Mouse (Mus musculus): ENCODE measurements around the gene Tbc1d1.
"Not testable (repeated sequence)": the region's sequence is repeated elsewhere in the genome, so short reads cannot be mapped to it uniquely, and the experiment has no call there.

The Tbc1d1 gene

DNA sequence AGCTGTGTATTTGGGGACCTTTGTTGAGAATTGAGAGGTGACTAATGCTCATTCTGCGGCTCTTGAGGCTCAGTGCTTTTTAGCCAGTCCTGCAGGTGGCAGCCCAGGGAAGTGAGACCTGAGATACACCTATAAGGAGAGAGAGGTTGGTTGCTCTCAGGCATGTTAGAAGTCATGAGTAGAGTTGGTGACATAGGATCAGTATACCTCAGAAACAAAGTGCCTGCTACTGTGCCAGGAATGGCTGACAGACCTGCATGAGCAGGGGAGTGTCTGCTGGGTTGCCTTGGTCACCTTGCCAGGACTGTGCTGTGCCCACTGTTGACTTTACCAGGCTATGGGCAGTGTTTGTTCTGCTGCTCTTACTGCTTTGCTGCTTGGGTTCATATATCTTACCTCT, 157.4 kb downstream of the Tbc1d1 start:
- no peak for DNase-seq (ENCODE audit: low read depth, low spot score)

DNA sequence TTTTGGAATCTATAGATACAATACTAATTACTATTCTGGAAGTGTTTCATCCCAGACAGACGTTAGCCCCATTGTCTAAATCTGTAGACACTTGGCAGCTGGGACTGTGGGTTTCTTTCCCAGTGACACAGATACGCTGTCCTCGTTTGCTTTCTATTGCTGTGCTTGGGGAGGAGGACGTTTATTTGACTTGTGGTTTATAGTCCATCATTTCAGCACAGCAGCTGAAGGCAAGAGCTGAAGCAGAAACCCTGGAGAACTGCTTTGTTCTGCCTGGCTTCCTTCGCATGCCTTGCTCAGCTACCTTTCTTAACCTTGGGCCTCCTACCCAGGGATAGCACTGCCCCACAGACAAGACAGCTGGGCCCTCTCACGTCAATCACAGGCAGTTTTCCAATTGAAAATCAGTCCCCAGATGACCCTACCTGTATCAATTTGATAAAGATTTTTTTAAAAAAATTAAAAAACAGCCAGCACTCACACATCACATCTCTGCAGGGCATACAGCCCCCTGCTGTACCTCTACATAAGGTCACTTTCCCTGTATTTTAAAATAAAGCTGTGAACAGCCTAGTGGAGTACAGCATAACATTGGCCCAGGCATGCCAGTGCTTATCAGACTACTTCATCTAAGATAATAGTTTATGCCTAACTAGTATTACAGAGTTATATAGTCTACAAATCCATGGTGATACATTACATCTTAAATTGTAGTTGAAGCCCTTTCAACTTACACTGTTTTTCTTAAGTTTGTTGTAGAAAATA, 158.4 kb downstream of the Tbc1d1 start:
- DNase-seq (ENCODE audit: low read depth, low spot score) = no peak

DNA sequence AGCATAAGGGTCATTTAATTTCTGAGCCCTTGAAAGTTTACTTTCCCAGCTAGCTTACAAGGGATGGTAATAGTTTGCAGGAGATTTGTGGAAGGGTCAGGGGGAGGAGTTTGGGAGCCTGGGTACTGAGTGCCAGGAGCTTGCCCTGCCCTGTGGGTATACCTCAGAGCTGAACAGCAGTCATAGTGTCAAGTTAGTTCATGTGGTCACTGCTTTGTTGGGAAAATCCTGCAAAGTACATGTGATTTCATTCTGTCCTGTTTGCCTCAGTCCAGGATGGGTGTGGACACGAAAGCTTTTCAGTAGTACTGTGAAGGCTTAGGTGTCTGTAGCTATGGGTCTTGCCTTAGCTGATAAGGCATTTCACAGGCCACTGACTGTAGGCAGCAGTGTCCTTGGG, 159.0 kb downstream of the Tbc1d1 start:
- no peak for DNase-seq (ENCODE audit: low read depth, low spot score)

DNA sequence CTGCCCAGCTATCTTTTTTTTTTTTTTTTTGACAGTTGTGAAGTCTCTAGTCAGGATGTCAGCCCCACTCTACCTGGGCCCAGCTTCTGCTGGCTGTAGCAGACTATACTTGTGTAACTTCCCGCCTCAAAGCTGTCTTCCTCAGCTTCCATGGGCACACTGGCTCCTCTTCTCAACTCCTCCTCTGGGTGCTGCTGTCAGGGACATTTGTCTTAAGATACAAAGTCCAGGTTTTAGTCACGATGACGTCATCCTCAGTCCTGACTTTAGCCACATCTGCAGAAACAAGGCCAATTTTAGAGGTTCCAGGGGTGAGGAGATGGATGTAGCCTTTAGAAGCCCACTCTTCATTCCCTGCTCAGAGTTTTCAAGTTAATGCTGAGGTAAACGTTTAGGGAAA, 167.2 kb downstream of the Tbc1d1 start:
- no peak for DNase-seq (ENCODE audit: low read depth, low spot score)

DNA sequence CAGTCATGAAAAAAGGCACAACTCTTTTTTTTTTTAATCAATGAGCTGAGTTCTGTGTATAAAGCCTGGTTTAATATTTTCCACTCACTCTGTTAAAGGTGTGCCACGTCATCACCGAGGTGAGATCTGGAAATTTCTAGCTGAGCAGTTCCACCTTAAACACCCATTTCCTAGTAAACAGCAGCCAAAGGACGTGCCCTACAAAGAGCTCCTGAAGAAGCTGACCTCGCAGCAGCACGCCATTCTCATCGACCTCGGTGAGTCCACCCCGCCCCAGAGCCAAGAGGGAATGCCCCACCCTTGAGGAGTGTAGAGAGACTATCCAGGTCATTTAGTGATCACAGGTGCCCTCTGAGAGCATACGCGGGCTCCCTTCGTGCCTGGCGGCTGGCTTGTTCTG, 168.2 kb downstream of the Tbc1d1 start:
- no peak for DNase-seq (ENCODE audit: low read depth, low spot score)

DNA sequence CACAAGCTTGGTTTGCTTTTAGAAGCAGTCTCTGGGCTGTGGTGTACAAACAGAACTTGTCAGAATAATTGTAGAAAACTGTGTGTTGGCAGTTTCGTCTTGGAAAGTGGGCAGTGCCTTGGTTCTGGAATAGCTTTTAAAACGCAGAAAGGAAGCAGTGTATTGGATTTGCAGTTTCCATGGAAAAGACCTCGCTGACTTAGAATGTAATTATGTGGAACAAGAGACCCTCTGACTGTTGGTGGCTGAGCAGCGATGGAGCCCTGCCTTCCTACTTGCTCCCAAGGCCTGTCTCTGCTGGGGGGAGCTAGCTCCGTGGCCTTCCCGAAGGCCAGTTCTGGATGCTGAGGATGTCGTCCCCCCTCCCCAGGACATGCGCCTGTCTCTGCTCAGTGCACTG, 168.8 kb downstream of the Tbc1d1 start:
- DNase-seq (ENCODE audit: low read depth, low spot score) = no peak

DNA sequence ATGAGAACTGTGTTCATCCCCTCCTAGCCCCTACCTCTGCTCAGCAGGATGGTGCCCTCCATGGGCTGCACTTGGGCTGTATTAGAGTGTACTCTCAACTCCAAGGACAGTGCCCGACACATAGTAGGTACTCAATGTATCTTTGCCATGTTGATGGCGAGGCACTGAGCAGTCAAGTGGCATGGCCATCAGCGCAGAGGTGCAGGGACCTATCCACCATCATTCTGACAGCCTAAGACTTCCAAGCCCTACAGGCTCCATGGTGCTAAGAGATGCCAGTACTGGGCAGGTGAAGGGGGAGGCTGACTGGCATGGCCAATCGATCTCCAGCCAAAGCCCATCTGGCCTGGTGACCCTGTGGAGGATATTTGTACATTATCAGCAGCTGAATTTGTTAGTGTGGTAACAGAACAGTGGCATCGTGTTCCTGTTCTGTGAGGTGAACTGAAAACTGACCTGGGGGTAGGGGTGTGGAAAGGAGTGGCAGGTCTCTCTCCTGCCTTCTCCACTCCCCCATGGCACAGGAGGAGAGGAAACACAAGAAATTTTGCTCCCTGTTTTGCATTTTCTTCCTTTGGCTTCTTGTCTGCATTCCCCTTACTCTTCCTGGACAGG, 169.7 kb downstream of the Tbc1d1 start:
- DNase-seq (ENCODE audit: low read depth, low spot score) = no peak

DNA sequence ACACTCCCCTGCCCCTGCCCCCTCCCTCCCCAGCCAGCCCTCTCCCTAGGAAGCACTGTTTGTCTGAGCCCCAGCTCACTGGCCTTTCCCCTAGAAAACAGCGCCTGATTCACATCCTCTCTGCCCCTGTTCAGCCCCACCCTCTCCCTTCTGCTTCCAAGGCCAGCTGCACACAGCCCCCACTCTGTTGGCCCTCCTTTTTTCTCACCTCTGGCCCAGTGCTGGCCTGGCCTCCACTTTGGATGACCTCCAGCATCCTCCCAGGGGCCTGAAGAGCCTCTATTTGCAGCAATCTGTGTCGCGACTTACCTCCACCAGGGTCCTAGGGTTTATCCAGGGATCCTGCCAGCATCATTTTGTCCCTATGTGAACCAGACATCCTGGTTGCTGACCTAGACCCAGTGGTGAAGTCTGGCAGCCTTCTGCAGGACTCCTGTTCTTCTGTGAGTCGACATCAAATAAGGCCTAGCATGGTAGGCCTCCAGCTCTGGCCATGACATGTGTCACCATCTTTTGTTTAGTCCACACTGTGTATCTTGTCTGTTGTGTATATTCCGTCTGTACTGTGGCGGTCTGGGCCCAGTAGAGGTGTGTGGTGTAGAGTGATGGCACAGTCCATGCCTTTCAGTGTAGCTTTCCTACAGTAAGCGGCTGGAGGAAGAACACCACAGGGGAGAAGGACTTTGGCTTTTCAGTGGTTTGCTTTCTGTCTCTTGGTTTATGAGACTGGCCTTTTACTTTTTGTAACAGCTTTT, 170.5 kb downstream of the Tbc1d1 start:
- no peak for DNase-seq (ENCODE audit: low read depth, low spot score)

DNA sequence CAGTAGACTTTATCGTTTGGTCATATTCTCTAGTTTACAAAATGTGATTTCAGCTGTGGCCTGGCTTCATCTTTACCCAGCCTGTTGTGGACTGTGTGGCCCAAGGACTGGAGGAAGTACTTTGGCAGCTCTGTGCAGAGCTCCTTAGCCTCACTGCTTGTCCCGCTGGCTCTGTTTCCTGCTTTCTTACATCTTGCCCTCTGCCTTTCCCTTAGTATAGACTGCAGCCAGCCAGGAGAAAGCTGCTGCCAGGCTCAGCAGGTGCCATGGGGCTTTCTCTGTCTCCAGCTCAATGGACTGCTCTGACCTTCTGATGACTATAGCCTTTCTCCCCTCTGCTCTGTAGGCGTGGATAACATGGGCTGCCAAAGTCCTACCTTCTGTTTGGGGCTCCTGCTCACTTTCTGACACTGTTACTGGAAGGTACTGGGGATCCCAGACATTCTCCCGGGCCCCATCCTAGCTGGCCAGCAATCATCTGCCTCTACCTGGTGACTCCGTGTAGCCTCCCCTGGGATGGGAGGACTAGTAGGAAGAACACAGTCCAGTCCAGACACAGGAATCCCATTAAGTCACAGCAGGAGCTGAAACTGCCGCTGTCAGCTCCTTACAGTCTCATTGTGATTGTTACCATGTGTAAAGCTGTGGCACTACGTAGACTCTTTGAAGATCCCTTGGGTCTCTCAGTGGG, 171.3 kb downstream of the Tbc1d1 start:
- no peak for DNase-seq (ENCODE audit: low read depth, low spot score)

DNA sequence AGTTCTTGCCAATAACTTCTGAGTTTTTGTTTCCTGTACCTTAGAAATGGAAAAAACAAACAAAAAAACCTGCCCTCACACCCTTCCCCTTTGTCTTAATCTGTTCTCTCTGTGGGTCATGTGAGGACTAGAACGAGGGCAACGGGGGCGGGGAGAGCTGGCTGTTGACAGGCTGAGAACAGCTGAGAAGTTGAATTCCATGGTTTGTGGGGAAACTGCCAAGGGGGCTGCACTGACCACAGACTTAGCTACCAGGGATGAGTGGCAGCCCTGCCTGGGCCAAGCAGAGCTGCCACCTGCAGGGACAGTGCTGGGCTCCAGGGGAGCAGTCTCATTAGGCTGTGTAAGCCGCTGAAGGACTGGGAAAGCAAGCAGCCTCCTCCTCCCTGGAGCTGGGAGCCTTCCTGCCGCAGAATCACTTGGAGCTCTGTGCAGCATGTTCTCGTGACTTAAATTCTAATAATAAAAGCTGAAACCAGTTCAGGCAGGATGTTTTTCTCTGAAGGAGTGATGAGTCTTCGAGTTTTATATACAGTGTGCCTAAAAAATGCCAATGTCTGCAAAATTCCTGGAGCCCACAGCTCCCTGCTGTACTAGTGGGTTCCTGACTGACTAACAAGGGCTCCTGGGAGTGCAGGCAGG, 180.8 kb downstream of the Tbc1d1 start:
- no peak for DNase-seq (ENCODE audit: low read depth, low spot score)

DNA sequence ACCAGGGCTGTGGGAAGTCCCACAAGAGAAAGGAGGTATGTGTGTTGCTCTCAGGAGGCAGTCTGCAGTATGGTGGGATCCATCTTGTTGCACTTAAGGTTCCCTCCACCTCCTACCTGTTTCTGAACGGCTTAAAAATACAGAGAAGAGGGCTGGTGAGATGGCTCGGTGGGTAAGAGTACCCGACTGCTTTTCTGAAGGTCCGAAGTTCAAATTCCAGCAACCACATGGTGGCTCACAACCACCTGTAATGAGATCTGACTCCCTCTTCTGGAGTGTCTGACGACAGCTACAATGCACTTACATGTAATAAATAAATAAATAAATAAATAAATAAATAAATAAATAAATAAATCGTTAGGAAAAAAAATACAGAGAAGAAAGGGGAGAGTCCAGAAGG, 182.7 kb downstream of the Tbc1d1 start:
- not testable (repeated sequence) for DNase-seq (ENCODE audit: low read depth, low spot score)

DNA sequence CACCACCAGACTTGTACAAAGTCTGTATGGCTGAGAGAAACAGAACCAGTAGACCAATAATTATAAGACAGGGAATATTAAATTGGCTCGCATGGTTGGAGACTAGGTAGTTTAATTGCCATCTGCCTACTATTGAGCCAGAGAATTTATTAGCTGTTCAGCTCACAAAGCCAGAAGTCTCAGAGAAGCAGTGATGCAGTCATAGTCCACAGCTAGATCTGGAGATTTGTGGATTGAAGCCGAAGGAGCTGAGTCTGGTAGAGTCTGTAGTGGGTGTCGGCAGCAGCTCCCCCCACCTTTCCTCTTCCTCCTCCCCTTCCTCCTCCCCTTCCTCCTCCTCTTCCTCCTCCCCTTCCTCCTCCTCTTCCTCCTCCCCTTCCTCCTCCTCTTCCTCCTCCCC, 184.3 kb downstream of the Tbc1d1 start:
- no peak for DNase-seq (ENCODE audit: low read depth, low spot score)

DNA sequence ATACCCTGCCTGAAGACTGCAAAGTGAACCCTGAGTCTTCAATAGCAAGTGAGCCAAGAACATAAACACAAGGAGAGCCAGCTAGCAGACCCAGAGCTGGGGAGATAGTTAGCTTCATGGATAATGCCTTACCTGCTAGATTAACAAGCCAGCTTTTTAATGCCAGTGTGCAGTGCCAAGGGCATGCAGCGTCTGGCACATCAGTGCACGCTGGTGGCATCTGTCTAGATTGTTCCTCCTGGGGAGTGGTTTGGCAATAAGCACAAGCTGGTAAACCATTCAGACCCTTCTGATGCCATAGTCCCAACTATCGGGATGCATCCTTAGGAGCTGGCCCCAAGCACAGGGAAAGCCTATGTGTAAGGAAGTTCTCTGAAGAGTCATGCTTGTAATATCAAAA, 185.6 kb downstream of the Tbc1d1 start:
- no peak for DNase-seq (ENCODE audit: low read depth, low spot score)

DNA sequence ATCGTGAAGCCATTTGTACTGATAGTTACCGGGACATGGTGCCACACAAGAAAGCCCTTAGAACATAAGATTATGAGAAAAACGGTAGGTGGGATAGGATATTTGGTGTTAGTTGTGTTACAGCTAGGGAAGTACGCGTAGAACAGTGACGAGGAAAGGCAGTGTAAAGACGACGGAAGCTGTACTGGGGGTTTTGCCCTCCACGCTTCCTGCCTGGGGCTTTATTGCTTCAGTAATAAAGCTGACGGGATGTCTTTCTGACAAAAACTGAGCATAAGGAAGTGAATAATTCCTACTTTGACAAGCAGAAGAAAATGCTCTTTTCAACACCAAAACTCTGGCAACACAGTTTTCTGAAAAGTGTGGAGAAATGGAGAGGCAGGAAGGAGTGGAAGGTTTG, 186.0 kb downstream of the Tbc1d1 start:
- no peak for DNase-seq (ENCODE audit: low read depth, low spot score)

DNA sequence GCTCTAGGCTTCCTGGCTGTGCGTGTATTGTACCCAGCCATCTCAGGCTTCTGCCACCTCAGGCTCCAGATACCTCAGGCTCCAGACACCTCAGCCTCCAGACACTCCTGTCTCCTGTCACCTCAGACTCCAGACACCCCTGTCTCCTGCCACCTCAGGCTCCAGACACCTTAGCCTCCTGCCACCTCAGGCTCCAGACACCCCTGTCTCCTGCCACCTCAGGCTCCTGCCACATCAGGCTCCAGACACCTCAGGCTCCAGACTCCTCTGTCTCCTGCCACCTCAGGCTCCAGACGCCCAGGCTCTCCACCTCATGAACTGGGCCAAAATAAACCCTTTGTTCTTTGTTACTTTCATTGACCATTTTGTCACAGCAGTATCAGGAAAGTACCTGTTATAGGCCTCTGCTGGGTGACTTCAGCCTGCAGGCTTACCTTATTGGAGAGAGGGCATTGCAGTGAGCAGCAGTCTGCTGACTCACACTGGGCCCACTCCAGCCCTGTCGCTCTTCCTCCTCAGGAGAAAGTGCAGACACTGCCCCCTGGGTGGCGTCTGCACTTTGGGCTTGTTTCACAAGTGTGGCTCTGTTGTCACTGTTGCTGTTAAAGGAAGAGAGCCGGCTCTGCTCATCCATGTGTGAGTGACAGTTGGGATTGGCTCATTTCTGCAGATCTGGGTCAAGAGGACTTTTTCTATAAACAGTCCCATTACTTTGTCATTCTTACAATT, 188.0 kb downstream of the Tbc1d1 start:
- peak; percentile 39 for DNase-seq (ENCODE audit: low read depth, low spot score)

DNA sequence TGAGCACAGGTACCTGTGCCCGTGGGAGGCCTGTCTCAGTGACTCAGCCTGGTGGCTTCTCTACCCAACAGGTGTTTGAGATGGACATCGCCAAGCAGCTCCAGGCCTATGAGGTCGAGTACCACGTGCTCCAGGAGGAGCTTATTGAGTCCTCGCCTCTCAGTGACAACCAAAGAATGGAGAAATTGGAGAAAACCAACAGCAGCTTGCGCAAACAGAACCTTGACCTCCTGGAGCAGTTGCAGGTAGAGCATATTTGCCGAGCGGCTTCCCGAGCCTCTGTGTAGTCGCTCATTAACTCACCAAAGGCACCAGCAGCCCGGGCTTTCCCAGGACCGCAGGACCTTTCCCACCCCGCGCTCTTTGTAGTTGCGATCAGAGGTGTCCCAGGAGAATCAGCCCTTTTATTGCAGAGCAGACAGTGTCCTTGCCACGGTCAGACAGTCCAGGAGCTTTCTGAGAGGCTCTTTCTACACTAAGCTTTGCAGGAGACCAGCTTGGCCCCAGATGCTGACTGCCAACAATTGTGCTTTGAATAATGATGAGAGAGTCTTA, 189.2 kb downstream of the Tbc1d1 start:
- no peak for DNase-seq (ENCODE audit: low read depth, low spot score)

DNA sequence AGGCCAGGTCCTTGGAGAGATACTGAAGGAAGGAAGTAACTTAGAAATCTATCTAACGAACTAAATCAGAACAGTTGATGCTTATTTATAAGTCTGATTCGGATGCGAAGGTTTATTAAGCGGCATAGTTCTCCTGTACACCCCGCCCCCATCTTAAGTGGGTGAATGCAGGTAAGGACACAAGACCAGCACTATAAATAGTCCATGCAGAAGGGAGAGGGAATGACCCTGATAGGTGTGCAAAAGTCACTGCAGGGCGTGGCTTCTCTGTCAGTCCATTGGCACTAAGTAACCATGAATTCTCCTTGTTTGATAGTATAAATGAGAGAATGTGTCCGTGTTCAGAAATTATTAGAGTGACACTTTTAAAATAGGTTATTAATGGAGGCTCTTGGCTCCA, 189.7 kb downstream of the Tbc1d1 start:
- DNase-seq (ENCODE audit: low read depth, low spot score) = no peak

DNA sequence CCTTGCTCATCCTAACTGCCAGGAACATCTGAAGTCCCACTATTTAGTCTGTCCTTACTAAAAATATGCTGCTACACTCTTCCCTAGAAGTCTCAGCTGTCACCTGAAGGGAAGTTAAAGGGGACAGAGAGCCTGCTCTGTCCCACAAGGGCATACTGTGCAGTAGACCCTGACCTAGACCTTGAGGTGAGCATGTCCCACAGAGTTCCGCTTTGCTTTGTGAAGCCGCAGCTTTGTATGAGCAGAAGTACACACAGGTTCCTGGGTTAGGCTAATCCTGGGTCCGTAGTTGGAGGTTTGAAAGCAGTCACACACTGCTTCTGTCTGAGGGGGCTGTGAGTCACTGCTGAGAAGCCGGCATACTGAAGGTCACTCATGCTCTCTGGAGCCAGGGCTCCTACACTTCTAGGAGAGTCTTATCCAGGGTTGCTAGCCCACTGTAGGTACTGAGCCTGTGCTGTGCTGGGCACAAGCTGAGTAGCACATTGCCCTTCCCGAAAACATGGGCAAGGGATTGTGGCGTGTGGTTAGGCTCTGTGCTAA, 190.3 kb downstream of the Tbc1d1 start:
- no peak for DNase-seq (ENCODE audit: low read depth, low spot score)

DNA sequence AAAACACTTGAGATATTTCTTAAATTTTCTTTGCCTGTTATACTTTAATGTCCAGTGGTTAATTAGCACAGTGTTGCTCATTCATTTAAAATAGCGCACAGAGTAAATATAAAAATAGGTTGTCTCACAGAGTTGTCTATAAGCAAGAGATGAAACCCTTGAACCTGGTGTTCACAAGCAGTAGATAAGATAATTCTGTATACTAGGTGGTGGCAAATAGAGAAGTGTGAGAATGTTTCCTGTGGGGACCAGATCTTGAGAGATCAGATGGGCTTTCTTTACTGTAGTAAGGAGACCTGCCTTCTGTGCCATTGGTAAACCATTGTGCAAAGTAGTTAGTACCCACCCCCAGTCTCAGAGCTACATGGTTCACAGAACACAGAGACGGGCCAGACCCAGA, 192.1 kb downstream of the Tbc1d1 start:
- DNase-seq (ENCODE audit: low read depth, low spot score) = no peak

DNA sequence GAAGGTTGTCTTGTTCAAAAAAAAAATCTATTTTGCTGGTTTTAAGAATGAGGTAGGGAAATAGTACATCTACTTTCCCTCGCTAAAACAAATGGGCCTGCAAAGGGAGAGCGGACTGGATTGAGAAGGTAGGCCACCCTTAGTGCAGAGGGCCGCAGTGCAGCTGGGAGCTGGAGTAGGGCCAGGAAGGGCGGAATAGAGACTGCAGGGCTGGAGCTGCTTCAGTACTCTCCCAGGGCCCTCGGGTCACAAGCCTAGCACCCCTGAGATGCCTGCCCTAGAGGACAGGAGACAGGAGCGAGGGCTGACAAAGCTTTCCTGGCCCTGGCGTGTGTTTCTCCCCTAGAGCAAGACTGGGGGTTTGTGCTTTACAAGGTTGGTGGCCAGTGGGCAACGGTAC, 192.7 kb downstream of the Tbc1d1 start:
- no peak for DNase-seq (ENCODE audit: low read depth, low spot score)

DNA sequence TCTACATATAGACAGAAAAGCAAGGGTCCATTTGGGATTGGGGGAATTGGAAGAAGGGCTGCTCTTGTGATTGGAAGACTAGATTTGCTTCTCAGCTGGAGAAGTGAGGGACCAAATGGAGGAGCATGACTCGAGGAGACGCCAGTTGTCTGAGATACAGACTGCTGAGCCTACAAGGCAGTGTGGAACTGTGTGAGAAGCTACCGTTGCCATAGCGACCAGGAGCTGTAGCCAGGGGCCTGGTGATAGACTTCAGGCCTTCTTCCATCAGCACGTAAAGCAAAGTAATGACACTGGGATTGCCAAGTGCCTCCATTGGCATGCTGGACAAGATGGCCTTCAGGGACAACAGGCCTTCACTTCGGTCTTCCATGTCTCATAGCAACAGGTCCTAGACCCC, 195.9 kb downstream of the Tbc1d1 start:
- no peak for DNase-seq (ENCODE audit: low read depth, low spot score)

Measured in ES-CJ7 (cell line).